Mouse (Mus musculus): Measurements from ENCODE around the gene Atf2.
"Not testable (repeated sequence)": the region's sequence is repeated elsewhere in the genome, so short reads cannot be mapped to it uniquely, and the experiment has no call there.

DNA sequence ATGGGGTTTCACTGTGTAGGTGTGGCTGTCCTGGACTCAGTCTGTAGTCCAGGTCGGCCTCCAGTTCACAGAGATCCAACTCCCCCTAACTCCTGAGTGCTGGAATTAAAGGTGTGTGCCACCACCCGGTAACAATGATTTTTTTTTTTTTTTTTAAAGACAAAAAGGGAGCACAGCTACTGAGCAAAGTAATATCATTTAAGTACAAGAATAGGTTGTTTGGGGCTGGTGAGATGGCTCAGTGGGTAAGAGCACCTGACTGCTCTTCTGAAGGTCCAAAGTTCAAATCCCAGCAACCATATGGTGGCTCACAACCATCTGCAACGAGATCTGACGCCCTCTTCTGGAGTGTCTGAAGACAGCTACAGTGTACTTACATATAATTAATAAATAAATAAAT, 4.5 kb upstream of the Atf2 start:
- TF ChIP-seq CTCF (IDR thresholded peaks at IDR 0.05; ENCODE audit: control insufficient read depth, insufficient read depth, insufficient replicate concordance, low read depth, low read length); POLR2A (IDR thresholded peaks at IDR 0.05; ENCODE audit: control insufficient read depth, low read depth, low read length): not testable (repeated sequence)

Data from testis, adult 2 months (tissue).